Mouse (Mus musculus) adrenal gland, postnatal 4 days (tissue): ENCODE measurements around the gene Snx33. TPM values are rescaled to one million over a fixed set of nuclear protein-coding genes. Genes with fewer than 3 reads are reported as not detected.

Experiments
- DNase-seq, 2 experiments: peaks; one replicate each; pipeline ENCODE4 v3.0.0; 2021 to 2022; ENCODE audit warnings: low spot score in 2 of 2, mixed read lengths in 2 of 2
- total RNA-seq, 2 experiments: library from RNA; stranded (reverse); gene quantifications; 2 replicates each; pipeline ENCODE4 v1.2.3; 2021

Snx33 gene
- total RNA-seq, 2 experiments from 2014 or later: 28.4 to 30.7 TPM

- no peak for DNase-seq
Measured at GRCm38 (mm10) chr9:56892111-56892510, 36.1 kb downstream of the Snx33 start.

DNA sequence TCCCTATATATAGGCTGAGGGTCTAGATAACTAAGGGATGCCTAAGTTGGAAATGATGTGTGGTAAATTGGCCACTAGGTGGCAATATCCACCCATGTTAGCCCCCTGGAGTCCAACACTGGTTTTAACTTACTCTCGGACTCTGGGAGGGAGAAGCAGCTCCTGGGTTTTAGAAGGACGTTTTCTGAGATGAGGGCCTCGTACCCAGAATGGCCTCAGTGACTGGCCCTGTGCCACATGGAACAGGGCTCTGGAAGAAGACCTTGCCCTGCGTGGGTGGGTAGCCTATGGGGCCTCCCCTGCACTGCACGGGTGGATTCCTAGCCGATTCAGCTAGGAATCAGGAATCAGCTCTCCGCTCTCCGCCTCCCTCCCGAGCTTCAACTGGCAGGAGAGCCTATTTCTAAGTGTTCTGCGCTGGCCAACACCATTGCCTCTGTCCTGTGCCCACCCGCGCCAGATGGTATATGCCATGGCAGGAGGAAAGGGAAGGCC lies 36.6 kb downstream of the Snx33 start:
- DNase-seq: no peak

GRCm38 (mm10) chr9:56890522-56891250 lies 37.5 kb downstream of the Snx33 start:
- DNase-seq: no peak

DNA sequence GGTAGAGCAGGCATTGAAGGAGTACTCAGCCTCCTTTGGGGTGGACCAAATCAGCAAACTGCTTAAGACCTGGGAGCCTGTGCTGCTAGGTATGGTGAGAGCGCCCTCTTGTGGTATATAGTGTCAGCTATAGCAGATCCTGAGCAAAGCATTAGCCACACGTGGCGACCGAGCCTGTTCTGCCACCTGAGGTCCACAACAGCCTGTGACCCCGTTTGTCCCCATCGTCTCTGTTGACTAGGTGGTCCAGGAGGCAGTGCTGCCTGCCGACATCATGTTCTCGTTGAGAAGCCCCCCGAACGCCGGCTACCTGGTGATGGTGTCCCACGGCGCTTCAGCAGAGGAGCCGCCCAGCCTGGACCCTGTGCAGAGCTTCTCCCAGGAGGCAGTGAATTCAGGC lies 38.4 kb downstream of the Snx33 start:
- DNase-seq: peak in 1 of 2 experiments; percentile 42

- no peak for DNase-seq
Measured at GRCm38 (mm10) chr9:56887581-56887980, 40.6 kb downstream of the Snx33 start.

- DNase-seq: no peak
Measured at GRCm38 (mm10) chr9:56886601-56887000, 41.6 kb downstream of the Snx33 start.

DNA sequence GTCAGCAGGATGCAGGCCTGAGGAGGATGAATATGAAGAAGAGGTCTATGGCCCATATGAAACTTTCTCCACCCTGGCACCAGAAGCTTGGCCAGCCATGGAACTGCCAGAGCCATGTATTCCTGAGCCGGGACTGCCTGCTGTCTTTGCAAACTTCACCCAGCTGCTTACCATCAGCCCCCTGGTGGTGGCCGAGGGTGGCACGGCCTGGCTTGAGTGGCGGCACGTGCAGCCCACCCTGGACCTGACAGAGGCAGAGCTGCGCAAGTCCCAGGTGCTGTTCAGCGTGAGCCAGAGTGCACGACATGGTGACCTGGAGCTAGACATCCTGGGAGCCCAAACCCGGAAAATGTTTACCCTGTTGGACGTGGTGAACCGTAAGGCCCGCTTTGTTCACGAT lies 42.1 kb downstream of the Snx33 start:
- DNase-seq: no peak

GRCm38 (mm10) chr9:56884328-56884727 lies 43.8 kb downstream of the Snx33 start:
- no peak for DNase-seq

GRCm38 (mm10) chr9:56883470-56883869 lies 44.7 kb downstream of the Snx33 start:
- DNase-seq: no peak

- no peak for DNase-seq
Measured at GRCm38 (mm10) chr9:56882818-56883217, 45.4 kb downstream of the Snx33 start.

- DNase-seq: no peak
Measured at GRCm38 (mm10) chr9:56882283-56882682, 45.9 kb downstream of the Snx33 start.

GRCm38 (mm10) chr9:56881539-56882082 lies 46.6 kb downstream of the Snx33 start:
- DNase-seq: no peak

DNA sequence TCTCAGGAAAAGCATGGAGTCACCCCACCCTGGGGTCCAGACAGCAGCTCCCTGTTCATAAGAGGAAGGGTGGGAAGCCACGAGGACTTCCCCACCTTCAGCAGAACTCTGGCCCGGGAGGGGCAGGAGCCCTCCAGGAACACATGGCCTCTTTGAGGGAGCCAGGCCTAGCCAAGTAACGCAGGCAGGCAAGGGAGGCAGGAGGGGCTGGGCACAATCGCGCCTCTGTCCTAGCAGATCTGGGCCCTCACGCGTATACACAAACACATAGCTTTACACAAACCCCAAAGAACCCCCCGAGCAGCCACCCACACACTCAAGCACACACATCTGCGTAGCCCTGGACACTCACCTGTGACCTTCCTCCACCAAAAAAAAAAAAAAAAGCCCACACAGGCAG lies 47.4 kb downstream of the Snx33 start:
- DNase-seq: no peak

- no peak for DNase-seq
Measured at GRCm38 (mm10) chr9:56877284-56877683, 50.9 kb downstream of the Snx33 start.

DNA sequence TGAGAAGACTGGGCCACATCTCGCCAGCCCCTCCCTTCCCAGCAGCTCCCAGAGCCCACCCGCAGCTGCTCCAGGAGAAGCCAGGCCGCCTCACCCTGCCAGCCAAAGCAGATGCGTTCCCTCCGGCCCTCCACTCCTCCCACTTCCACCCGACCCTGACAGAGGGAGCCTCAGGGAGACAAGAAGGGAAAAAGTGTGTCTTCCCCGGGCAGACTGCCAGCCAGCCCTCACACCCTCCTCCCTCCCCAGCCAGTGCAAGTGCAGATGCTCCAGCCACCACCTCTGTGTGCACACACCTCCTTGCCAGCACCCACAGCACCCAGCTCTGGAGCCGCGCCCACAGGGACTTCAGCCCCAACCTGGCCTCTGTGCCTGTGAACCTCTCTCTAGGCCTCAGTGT lies 51.4 kb downstream of the Snx33 start:
- no peak for DNase-seq

GRCm38 (mm10) chr9:56873097-56873496 lies 55.1 kb downstream of the Snx33 start:
- no peak for DNase-seq

DNA sequence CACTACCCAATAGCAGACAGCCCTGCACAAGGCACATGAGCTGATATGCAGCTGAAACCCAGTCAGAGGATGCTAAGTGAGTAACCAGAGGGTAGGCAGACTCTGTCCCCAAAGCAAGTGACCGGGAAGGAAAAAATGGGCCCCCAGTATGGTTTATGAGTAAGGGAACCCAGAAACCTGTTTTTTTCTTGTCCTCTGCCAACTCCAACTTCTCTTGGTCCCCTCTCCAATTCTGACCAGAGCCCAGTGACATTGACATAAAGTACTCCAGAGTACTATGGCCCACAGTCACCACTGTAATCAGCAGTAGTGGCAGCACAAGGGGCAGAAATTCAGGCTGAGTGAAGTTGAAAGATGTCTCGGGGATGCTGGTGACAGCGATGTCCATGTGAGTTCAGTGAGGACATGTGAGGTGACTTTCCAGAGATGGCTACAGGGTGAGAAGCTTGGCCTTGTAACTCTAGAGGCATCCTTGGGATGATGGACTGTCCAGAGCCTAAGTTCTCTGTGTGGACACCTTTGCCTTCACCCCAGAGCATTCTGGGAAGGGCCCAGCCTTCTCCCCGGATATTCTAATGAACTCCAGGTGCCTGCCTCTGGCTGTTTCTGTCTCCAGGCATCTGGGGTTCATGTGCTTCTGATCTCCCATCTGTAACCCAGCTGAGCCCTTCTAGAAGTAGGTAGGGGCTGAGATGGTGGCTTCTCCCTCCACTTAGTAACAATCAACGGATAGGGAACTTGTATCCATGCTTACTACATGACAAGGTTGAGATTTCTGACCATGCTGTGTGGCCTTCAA lies 55.9 kb downstream of the Snx33 start:
- DNase-seq: no peak

- no peak for DNase-seq
Measured at GRCm38 (mm10) chr9:56871191-56871590, 57.0 kb downstream of the Snx33 start.

GRCm38 (mm10) chr9:56870778-56871177 lies 57.4 kb downstream of the Snx33 start:
- DNase-seq: no peak

- DNase-seq: no peak
Measured at GRCm38 (mm10) chr9:56869552-56869951, 58.6 kb downstream of the Snx33 start.

DNA sequence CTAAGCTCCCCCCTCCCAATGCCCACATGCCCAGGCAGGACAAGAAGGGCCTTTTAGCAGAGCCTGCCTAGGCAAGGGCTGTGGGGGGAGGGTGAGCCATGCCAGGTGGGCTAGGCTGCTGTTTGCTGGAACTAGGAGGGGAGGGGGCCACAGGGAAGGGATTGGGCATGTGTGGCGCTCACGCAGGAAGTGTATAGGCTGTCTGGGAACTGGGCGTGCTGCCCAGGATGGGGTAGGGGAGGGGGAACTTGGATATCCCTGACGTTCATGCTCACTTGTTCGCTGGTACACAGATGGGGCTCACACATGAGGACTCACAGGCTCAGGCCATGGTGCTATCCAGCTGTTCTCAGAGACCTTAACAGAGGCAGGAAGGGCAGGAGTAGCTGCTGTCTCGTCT lies 59.9 kb downstream of the Snx33 start:
- DNase-seq: no peak
